Mouse (Mus musculus) heart, embryonic 14.5 days (tissue): ENCODE measurements around the gene Gm10406. TPM values are rescaled to one million over a fixed set of nuclear protein-coding genes. Genes with fewer than 3 reads are reported as not detected.
"Not testable (repeated sequence)": the region's sequence is repeated elsewhere in the genome, so short reads cannot be mapped to it uniquely, and the experiment has no call there.

Experiments
- ATAC-seq: fragments of 200-750 bp; cut with Nextera tagmentation; 2 replicates; pipeline ENCODE4 v1.8.0; 2017; ENCODE audit warnings: low read depth, moderate TSS enrichment; ENCODE audit not compliant: insufficient number of reproducible peaks, insufficient read depth, low FRiP score
- H3K27ac ChIP-seq, 2 experiments: fragments of 200-500 bp in 1 of 2; fragments of 300-500 bp in 1 of 2; sonication (generic) in 1 of 2; replicated peaks in 1 of 2; 2 replicates each; pipeline ENCODE4 v1.5.1; 2012 to 2014; ENCODE audit warnings: low read depth in 2 of 2, low read length in 2 of 2, control low read depth in 1 of 2, mild to moderate bottlenecking in 1 of 2, mixed read lengths in 1 of 2; ENCODE audit not compliant: control insufficient read depth in 1 of 2, insufficient read depth in 1 of 2
- H3K27me3 ChIP-seq: fragments of 300-500 bp; sonication (generic); 2 replicates; pipeline ENCODE4 v1.6.1; 2014; ENCODE audit warnings: mild to moderate bottlenecking, low read length, control low read depth; ENCODE audit not compliant: control insufficient read depth, insufficient read depth
- H3K36me3 ChIP-seq: fragments of 300-500 bp; sonication (generic); 2 replicates; pipeline ENCODE4 v1.6.1; 2014; ENCODE audit warnings: mild to moderate bottlenecking, control low read depth, low read length, mixed read lengths; ENCODE audit not compliant: control insufficient read depth, insufficient read depth
- H3K4me1 ChIP-seq, 2 experiments: fragments of 200-500 bp in 1 of 2; fragments of 300-500 bp in 1 of 2; sonication (generic) in 1 of 2; 2 replicates each; pipeline ENCODE4 v1.6.1; 2012 to 2014; ENCODE audit warnings: low read length in 2 of 2, control low read depth in 1 of 2, mixed read lengths in 1 of 2; ENCODE audit not compliant: control insufficient read depth in 2 of 2, insufficient read depth in 2 of 2
- H3K4me2 ChIP-seq: fragments of 300-500 bp; sonication (generic); 2 replicates; pipeline ENCODE4 v1.6.1; 2014; ENCODE audit warnings: mild to moderate bottlenecking, low read length
- H3K4me3 ChIP-seq, 2 experiments: fragments of 200-500 bp in 1 of 2; fragments of 300-500 bp in 1 of 2; sonication (generic) in 1 of 2; 2 replicates each; pipeline ENCODE4 v1.5.1; 2012 to 2014; ENCODE audit warnings: low read length in 2 of 2, mild to moderate bottlenecking in 2 of 2, control low read depth in 1 of 2, low read depth in 1 of 2, moderate library complexity in 1 of 2; ENCODE audit not compliant: control insufficient read depth in 1 of 2, insufficient read depth in 1 of 2
- H3K9ac ChIP-seq: fragments of 300-500 bp; sonication (generic); 2 replicates; pipeline ENCODE4 v1.6.1; 2014; ENCODE audit warnings: mild to moderate bottlenecking, low read length
- H3K9me3 ChIP-seq: fragments of 300-500 bp; sonication (generic); 2 replicates; pipeline ENCODE4 v1.6.1; 2016; ENCODE audit warnings: low read length, control low read depth; ENCODE audit not compliant: control insufficient read depth
- WGBS: fragments of 180-500 bp; shearing (Covaris S2); extraction: QIAGEN DNeasy Blood & Tissue Kit; methylation state at CpG from one replicate; pipeline ENCODE4 v1.1.7; 2014; 5-methylcytosine and 5-hydroxymethylcytosine counted together
- polyA plus RNA-seq: library from polyadenylated mRNA; unstranded; fragments of >200 nt; fragmentation: Nextera tagmentation; extraction: Ambion mirVana; gene quantifications from 2 replicates; pipeline ENCODE4 v1.2.1, GENCODE M21; 2014

Gene Gm10406
- 0.20 and 0.28 TPM in 2 replicates for polyA plus RNA-seq

GRCm38 (mm10) chr14:7026781-7027749 is at the start of gene Gm10406:
Gm10406 (minus strand) TSS chr14:7027449.
- WGBS: 1% methylated on average over 36 of the region's 70 CpGs
- H3K4me1 ChIP-seq, H3K36me3 ChIP-seq, H3K27ac ChIP-seq, H3K9me3 ChIP-seq, ATAC-seq, H3K27me3 ChIP-seq, H3K9ac ChIP-seq: not testable (repeated sequence)
- H3K4me3 ChIP-seq: peak within 1 kb of the TSS; percentile 36 to 47
- H3K4me2 ChIP-seq: peak within 1 kb of the TSS; percentile 67

DNA sequence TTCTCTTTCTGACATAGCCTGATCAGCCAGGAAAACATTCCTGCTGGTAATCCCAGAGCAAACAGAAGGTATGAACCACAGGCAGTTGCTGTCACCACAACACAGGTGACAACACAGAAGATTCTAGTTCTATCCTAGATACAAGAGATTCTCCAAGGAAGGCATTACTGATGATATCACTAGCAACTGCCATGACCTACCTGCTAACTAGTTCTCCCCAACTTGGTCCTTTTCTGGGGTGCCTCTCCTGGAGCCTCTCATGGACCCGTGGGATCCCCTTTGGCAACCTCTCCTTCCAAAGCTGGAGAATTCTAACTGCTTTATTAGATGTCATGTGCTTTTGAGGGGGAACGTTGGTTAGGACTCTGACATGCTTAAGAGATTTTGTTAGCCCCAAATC is 17.6 kb upstream of the Gm10406 start, which contains the start of gene Gm3685:
Gene Gm3685, minus strand, starts transcription at position 101 of the 400 bp plus-strand sequence.
- H3K27me3 ChIP-seq: not testable (repeated sequence)
- no CpG with 5 or more reads among the region's 2 CpGs for WGBS

GRCm38 (mm10) chr14:7026274-7026673 is 975 bp downstream of the Gm10406 start:
- H3K4me1 ChIP-seq: not testable (repeated sequence)

More for the DNA sequence above, 17.6 kb upstream of the Gm10406 start, which contains the start of gene Gm3685:
- not testable (repeated sequence) for H3K4me1 ChIP-seq, H3K9ac ChIP-seq, H3K4me3 ChIP-seq, H3K9me3 ChIP-seq, H3K4me2 ChIP-seq, ATAC-seq, H3K27ac ChIP-seq, H3K36me3 ChIP-seq

GRCm38 (mm10) chr14:6973718-6974117 is 53.5 kb downstream of the Gm10406 start, which contains the start of gene Gm6356:
Gm6356 (minus strand) TSS chr14:6973818.
- not testable (repeated sequence) for H3K4me2 ChIP-seq, H3K36me3 ChIP-seq, H3K9ac ChIP-seq, H3K27me3 ChIP-seq, ATAC-seq, H3K4me3 ChIP-seq, H3K27ac ChIP-seq, H3K9me3 ChIP-seq, H3K4me1 ChIP-seq
- 37% methylated on average over 1 of the region's 2 CpGs for WGBS

More at GRCm38 (mm10) chr14:7026274-7026673, 975 bp downstream of the Gm10406 start:
- peak overlapping the region; percentile 67 for H3K4me2 ChIP-seq
- not testable (repeated sequence) for ATAC-seq, H3K4me3 ChIP-seq, H3K36me3 ChIP-seq, H3K9me3 ChIP-seq, H3K27ac ChIP-seq, H3K9ac ChIP-seq, H3K27me3 ChIP-seq
- WGBS: 3% methylated on average over 7 of the region's 9 CpGs

Other genes with a start within 250 kb of the Gm10406 start
- not detected in 2 replicates for gene Gm3642, start 187.1 kb downstream of the Gm10406 start, polyA plus RNA-seq
- gene Gm3667, start 137.5 kb downstream of the Gm10406 start, polyA plus RNA-seq: 0.75 and 1.9 TPM in 2 replicates
- gene Gm6356, start 53.6 kb downstream of the Gm10406 start, polyA plus RNA-seq: not detected in 2 replicates
- not detected in 2 replicates for gene Gm3685, start 17.5 kb upstream of the Gm10406 start, polyA plus RNA-seq
- 1.6 and 1.8 TPM in 2 replicates for gene Gm3696, start 73.2 kb upstream of the Gm10406 start, polyA plus RNA-seq
- not detected in 2 replicates for gene Gm6676, start 98.0 kb upstream of the Gm10406 start, polyA plus RNA-seq
- 2.2 and 4.6 TPM in 2 replicates for gene Gm3512, start 147.1 kb upstream of the Gm10406 start, polyA plus RNA-seq
- gene Gm16434, start 167.1 kb upstream of the Gm10406 start, polyA plus RNA-seq: not detected in 2 replicates
- not detected in 2 replicates for gene Gm3727, start 237.3 kb upstream of the Gm10406 start, polyA plus RNA-seq